Mouse (Mus musculus) spleen, postnatal 4 days (tissue): ENCODE measurements around the gene Angpt4.

Experiments
- DNase-seq, 2 experiments: peaks; one replicate each; pipeline ENCODE4 v3.0.0; 2022; ENCODE audit warnings: low spot score in 2 of 2

Gene Angpt4

DNA sequence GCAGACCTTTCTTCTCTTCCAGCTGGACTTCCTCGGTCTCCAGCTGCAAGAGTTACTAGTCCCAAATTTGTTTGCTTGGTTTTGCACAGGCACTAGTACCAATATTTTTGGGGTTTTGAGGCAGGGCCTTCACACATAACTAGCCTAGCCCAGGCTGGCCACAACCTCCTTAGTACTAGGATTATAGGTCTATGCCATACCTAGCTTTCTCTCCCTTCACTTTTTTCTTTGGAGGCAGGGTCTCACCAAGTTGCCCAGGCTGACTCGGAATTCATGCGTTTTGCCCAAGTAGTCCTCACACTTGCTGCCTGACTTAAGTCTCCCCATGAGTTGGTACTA, 69.3 kb downstream of the Angpt4 start:
- DNase-seq: no peak

DNA sequence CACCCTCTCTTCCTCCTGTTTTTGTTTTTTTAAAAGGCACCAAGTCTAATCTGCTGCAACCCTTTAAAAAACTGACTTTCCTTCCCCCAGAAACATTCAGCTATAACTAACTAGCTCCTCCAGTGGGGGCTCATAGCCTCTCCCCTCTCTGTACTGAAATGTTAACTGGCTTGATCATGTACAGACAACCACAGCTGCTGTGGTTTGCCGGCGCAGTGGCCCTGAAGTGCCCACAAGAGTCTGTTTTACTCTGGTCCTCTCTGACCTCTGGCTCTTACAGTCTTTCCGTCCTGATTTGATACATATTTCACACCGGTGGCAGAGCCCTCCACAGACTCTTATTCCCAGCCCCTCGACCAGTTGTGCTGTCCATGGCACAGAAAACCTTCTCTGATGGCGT, 70.3 kb downstream of the Angpt4 start:
- DNase-seq: no peak

DNA sequence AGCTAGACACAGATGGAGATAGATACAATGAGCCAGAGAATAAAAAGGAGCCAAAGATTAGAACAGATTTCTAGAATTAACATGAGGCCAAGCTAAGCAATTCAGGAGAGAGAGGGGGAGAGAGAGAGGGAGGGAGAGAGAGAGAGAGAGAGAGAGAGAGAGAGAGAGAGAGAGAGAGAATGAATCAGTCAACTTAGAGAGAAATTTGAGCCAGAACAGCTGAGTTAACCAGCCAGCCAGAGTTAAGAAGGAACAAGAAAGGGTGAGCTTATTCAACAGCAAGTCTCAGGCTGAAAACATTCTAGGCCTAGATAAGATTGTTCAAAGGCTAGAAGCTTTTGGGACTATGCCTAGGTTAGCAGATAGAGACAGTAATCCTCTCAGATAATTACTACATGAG, 71.5 kb downstream of the Angpt4 start:
- no peak for DNase-seq

DNA sequence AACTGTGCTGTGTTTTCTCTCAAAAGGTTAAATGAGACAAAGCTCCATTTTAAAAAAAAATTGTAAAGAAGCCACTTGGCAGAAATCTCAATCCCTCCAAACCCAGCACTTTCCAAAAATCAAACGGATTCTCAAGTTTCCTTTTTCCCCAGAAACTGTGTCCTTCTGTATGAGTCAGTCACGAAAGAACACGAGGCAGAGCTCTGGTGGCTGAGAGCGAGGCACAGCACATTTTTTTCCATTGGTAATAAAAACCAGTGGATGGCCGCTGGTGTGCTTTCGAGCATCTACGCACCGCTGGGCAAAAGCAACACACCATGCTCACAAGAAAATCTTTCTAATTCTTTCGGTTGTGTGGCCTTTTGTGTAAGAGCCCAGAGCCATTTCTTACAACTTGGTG, 73.0 kb downstream of the Angpt4 start:
- DNase-seq: no peak

DNA sequence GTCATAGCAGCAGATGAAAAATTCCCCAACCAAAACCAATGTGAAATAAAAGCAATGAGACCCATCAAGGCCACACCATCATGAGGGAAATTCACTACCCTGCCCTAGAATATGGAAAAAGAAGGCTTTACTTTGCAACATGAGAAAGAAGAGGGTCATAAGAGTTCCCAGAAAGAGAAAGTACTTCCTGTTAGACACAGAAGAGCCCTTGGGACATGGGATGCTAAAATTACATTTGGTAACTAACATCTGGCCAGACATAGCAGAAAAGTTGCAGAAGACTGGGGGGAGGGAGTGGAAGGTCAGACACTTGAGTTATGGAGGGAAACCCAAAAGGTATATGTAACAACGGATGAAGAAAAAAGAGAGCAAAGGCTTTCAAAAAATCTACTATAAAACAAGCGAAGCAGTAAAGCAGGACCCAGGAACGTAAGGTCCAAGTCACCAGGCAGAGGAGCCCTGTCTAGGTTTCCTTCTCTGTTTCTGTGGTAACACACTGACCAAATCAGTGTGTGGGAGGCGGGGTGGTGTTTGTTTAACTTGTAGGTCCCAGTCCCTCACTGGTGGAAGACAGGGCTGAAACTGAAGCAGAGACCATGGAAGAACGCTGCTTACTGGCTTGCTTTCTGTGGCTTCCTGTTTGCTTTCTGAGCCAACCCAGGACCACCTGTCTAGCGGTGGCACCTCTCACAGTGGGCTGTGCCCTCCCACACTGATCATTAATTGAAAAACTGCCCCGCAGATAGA, 74.6 kb downstream of the Angpt4 start:
- DNase-seq: no peak

DNA sequence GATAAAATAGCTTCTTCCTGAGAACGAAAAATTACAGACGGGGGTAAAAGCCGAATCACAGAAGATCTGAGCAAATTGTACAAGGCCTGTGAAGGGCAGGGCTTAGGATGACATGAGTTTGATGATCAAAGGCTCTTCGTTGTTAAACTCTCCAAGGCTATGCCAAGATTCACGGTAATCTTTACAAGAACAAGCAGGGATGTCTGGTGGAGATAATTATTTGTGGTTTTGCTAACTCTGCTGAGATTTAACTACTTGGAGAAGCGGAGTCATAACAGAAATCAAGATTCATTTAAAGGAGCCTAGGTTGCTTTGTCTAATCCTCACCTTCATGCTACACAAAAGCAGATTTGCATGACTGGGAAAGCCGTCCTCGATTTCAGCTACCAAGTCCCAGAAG, 75.9 kb downstream of the Angpt4 start:
- DNase-seq: no peak

DNA sequence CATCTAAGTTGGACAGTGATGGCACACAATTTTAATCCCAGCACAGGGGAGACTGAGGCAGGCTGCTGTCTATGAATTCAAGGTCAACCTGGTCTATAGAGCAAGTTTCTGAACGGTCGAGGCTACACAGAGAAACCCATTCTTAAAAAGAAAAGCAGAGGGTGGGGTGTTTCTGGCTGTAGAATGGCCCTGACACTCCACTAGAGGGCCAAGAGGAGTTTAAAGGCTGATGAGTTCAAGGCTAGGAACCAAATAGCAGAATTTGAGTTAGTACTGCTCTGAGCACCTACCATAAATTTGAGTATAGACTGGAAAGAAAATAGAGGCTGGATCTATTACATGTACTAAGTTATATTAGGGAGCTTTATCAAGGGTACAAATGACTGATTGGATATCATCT, 78.0 kb downstream of the Angpt4 start:
- no peak for DNase-seq

DNA sequence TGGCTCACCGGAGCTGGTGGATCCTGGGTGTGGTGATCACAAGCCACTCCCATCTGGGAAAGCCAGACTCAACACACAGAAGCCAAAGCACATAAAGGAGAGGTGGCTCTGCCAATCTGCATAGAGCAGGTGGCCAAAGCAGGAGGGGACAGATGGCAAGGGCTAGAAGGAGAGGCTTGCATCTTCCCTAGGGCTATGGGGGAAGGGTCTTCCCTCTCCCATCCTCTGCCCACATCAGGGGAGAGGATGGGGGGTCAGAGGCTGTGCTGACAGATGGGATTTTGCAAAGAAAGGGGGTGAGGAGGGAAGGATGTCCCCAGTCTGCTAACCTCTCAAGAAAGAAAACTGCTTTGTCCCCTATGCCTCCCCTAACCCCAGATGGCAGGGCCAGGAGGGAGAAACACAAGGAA, 80.0 kb downstream of the Angpt4 start:
- no peak for DNase-seq

DNA sequence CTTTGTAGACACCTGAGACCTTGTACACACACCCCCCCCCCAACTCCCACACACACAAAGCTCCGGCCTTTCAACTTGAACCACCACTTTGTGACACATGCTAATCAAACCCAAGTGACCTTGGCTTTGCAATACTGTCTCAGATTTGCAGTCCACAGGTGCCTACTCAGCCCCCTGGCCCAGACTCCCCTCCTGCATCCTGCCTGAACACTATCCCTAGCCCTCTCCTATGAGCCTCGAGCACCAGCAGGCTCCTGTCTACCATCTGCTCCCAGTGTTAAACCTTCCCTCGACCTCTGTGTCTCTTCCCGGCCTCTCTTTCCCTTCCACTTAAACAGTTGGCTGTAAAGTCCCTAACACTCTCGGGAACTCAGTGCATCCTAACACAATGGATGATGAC, 80.4 kb downstream of the Angpt4 start:
- DNase-seq: no peak

DNA sequence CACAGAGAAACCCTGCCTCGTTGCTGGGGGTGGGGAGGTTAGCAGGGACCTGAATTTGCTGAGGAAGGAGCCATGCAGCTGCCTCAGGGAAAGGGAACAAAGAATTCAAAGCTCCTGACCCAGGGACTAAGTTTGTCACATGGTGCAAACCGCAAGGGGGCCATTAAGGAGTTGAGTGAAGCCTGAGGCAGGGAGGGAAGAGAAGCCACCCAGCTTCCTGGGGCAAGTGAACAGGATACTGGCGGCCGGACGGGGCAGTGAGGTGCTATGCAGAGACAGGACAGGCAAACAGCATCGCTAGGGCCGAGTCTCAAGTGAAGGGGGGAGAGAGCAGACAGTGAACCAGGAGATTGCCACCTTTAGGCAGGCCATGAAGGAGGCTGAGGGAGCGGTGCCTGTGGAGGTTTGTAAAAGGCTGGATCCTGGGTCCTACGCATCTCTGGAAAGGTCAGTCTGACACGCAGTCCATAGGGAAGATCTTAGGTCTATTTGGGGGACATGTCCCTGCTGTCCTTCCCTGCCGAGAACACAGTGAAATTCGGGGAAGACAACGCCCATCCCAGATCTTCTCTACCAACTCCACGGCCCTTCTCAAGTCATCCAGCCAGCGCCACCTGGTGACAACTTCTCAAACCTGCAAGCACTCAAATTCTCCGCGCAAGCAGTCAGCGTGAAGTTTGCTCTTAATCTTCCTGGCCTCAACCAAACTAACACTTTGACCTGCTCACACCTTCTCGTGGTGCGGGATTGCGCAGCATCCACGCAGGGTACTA, 83.5 kb downstream of the Angpt4 start:
- peak; percentile 69 to 88 for DNase-seq
